Mouse (Mus musculus): Measurements from ENCODE around the gene Celf5. TPM values are rescaled to one million over a fixed set of nuclear protein-coding genes. Genes with fewer than 3 reads are reported as not detected.

Gene Celf5
- total RNA-seq (2021): 100 to 1,000 TPM; 259 to 261 TPM
- long read RNA-seq, partial matches to known transcripts: 3 of 31 reads
- long read RNA-seq, other reads (novel, unspliced or antisense): 28 of 31 reads

DNA sequence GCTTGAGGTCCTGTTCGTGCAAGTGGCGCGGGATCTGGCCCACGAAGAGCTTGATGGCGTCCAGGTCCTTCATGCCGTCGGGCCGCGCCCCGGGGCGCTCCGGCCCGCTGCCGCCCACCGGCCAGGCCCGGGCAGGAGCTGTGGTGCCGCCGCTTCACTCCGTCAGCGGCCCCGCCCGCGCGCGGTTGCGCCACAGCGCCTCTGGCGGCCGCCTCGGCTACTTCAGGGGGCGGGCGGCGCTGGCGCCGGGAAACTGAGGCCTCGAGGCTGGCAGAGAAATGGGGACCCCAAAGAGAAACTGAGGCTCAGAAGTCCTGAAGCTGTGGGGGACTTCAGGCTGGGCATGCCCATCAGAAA is at the start of gene Celf5:
Gene Celf5, minus strand, starts transcription at position 177 of the 357 bp plus-strand sequence.
- DNase-seq (ENCODE audit: low spot score in 2 of 2): peak; percentile 72 to 86

- DNase-seq (ENCODE audit: low spot score in 2 of 2): peak; percentile 78 to 80
Observed at GRCm38 (mm10) chr10:81526779-81527178, 44.3 kb upstream of the Celf5 start.

- no peak for DNase-seq (ENCODE audit: low spot score in 2 of 2)
Observed at GRCm38 (mm10) chr10:81525017-81525694, 42.6 kb upstream of the Celf5 start.

DNA sequence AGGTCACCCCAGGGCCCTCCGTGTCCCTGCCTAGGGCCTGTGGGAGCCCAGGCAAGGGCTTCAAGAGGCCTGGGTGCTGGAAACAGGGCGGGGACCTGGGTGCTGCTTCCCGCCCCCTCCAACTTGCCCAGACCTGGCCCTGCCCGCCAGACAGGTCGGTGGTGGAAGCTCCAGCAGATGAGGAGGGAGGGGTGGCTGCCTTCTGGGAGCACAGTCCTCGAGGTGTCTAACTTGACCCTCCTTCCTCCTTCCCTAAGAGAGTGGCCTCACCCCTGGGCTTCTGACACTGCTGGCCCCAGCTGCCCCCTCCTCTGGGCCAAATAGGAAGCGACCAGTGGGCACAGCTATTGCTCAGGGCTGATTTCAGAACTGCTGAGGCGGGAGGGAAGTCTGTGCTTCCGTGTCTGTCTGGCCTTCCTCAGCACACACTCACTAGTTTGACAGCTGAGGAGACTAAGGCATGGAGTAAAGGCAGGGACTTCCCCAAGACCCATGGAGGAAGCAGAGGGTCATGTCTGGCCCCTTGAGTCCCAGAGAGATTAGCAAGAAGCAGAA is 41.6 kb upstream of the Celf5 start, which contains the start of gene Gna15:
Gene Gna15, minus strand, starts transcription at position 175 of the 555 bp plus-strand sequence.
- no peak for DNase-seq (ENCODE audit: low spot score in 2 of 2)

GRCm38 (mm10) chr10:81523570-81523969 is 41.1 kb upstream of the Celf5 start:
- no peak for DNase-seq (ENCODE audit: low spot score in 2 of 2)

GRCm38 (mm10) chr10:81523142-81523541 is 40.6 kb upstream of the Celf5 start:
- no peak for DNase-seq (ENCODE audit: low spot score in 2 of 2)

DNA sequence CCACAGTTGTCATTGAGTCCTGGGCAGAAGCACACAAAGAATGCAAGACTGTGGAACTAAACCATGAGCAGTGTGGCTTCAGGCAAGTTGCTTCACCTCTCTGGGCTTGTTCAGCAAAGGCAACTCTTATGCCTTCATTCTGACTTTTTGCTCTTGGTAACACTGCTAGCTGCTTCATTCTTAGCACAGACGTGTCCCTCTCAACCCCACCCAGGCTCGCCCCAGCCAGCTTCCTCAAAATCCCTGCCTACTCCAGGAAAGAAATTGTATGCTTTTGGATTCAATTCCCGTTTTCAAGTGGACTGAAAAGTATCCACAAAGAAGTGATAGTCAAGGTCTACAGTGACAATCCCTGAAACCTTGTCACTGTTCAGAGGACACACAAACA is 37.5 kb upstream of the Celf5 start:
- no peak for DNase-seq (ENCODE audit: low spot score in 2 of 2)

- no peak for DNase-seq (ENCODE audit: low spot score in 2 of 2)
Observed at GRCm38 (mm10) chr10:81519227-81519977, 36.9 kb upstream of the Celf5 start.

- DNase-seq (ENCODE audit: low spot score in 2 of 2): peak; percentile 75 to 79
Observed at GRCm38 (mm10) chr10:81518546-81518945, 36.0 kb upstream of the Celf5 start.

DNA sequence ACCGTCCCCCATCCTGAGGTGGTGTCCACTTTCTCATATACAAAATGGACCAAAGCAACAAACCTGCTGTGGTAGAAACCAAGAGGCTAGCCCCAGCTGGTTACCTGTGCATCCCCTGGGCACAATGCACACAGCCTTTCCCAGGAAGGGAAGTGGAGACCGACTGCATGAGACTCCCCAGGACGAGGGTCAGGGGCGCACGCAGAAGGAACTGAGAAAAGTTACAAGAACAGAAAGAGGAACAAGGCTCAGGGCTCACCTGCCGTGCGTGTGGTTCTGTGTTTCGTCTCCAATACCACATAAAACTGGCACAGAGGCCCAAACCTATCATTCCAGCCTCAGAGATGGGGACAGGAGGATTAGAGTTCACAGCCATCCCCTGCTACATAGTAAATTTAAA is 34.7 kb upstream of the Celf5 start:
- DNase-seq (ENCODE audit: low spot score in 2 of 2): no peak

- no peak for DNase-seq (ENCODE audit: low spot score in 2 of 2)
Observed at GRCm38 (mm10) chr10:81513798-81514197, 31.3 kb upstream of the Celf5 start.

- DNase-seq (ENCODE audit: low spot score in 2 of 2): no peak
Observed at GRCm38 (mm10) chr10:81510246-81510810, 27.8 kb upstream of the Celf5 start.

DNA sequence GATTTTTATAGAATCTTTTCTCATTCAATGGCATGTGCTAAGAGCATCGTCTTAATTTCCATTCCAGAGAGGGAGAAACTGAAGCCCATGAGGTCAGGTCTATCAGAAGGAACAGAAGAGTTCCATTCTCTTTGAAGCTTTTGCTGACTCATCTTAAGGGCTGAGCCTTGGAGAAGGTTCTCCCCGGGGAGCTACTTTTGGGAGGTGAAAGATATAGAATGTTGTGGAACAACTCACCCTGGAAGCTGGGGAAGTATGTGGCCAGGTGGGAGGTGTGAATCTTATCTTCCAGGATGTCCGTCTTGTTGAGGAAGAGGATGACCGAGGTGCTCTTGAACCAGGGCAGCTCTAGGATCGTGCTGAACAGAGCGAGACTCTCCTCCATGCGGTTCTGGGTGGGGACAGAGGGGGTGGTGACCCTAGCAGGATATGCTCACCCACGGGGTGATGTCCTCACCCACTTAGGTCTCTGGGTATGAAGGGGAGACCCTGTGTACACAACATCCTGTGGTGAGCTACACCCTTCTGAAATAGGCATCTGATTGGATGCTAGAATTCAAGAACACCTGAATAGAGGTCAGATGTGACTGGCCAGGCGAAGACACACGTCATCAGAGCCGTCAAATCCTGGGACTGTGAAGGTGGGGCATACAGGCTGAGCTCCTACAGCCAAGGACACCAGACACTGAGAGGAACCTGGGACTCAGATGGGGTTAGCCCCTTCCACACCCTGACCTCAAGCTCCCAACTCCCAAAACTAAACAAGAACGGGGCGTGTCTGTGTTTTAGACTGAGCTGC is 25.4 kb upstream of the Celf5 start:
- DNase-seq (ENCODE audit: low spot score in 2 of 2): no peak

DNA sequence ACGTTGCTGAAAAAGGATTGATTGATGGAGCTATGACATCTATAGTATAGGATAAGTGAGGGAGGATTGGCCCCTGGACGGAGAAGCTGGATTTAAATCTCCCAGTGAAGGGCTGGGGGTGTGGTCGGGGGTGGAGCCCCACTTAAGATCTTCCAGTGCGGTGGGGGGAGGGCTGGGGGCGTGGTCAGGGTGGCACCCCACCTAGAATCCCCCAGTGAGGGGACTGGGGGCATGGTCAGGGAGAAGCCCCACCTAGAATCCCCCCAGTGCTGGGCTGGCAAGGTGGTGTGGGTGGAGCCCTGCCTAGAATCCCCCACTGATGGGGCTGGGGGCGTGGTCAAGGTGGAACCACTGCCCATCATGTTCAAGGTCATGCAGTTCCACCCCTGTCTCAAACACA is 24.6 kb upstream of the Celf5 start:
- no peak for DNase-seq (ENCODE audit: low spot score in 2 of 2)

DNA sequence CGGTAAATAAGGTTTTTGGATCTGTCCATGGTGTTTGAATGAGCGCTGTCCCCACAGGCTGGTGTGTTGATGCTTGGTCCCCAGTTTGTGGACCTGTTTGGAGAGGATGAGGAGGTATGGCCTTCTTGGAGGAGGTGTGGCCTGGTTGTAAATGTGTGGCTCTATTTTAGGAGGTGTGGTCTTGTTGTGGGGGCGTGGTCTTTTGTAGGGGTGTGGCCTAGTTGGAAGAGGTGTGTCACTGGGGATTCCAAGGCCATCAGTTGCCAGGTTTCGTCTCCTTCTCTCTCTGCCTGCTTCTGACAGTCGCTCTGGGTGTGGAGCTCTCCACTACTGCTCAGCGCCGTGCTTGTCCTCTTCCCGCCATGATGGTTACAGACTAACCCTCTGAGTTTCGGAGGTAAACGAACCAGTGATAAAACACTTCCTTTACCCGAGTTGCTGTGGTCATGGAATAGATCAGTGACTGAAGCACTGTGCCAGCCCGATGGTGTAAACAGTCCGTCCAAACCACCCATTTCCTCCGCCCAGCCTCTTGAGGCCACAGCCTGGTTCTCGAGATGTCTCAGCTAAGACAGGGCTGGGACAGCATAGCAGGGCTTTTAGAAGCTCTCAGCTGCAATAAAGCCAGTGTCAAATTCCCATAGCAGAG is 22.6 kb upstream of the Celf5 start:
- DNase-seq (ENCODE audit: low spot score in 2 of 2): no peak

DNA sequence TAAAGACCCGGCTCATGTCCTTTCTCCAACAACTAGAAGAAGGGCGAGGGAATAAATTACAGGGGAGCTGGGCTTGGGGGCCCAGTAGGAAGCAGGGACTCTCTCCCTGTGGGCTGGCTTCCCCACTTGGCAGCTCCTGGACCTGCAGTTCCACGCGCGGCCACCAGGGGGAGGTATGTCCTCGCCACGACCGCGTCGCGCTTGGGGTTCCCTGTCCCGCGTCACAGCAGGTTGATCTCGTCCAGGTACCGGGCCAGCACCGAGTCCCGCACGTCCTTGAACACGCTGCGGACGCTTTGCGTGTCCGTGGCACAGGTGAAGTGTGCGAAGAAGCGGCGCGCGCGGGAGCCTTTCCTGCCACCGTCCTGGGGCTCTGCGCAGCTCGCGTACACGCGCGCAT is 20.1 kb upstream of the Celf5 start:
- DNase-seq (ENCODE audit: low spot score in 2 of 2): peak; percentile 96 to 97

GRCm38 (mm10) chr10:81501863-81502262 is 19.4 kb upstream of the Celf5 start:
- DNase-seq (ENCODE audit: low spot score in 2 of 2): no peak

- no peak for DNase-seq (ENCODE audit: low spot score in 2 of 2)
Observed at GRCm38 (mm10) chr10:81500032-81500431, 17.5 kb upstream of the Celf5 start, which contains the start of gene S1pr4. S1pr4 (minus strand) TSS chr10:81500132.

- DNase-seq (ENCODE audit: low spot score in 2 of 2): no peak
Observed at GRCm38 (mm10) chr10:81499250-81499901, 16.9 kb upstream of the Celf5 start.

Data from layer of hippocampus, postnatal 10 days (tissue).